Mouse (Mus musculus) hindbrain, postnatal 0 days (tissue): ENCODE results near the gene Enc1. TPM values are rescaled to one million over a fixed set of nuclear protein-coding genes. Genes with fewer than 3 reads are reported as not detected.

Source experiments
- ATAC-seq: fragments of 200-750 bp; cut with Nextera tagmentation; 2 replicates; pipeline ENCODE4 v1.8.0; 2017; ENCODE audit warnings: mild to moderate bottlenecking, moderate TSS enrichment, moderate library complexity
- DNase-seq: peaks from one replicate; pipeline ENCODE4 v3.0.0-alpha.2; 2015; ENCODE audit warnings: low spot score
- H3K27ac ChIP-seq: fragments of 300-500 bp; sonication (generic); 2 replicates; pipeline ENCODE4 v1.5.1; 2014; ENCODE audit warnings: mild to moderate bottlenecking
- H3K27me3 ChIP-seq: fragments of 300-500 bp; sonication (generic); 2 replicates; pipeline ENCODE4 v1.6.1; 2014; ENCODE audit warnings: low read length, mixed read lengths; ENCODE audit not compliant: insufficient read depth
- H3K36me3 ChIP-seq: fragments of 300-500 bp; sonication (generic); 2 replicates; pipeline ENCODE4 v1.6.1; 2014; ENCODE audit warnings: low read length, mixed read lengths; ENCODE audit not compliant: insufficient read depth
- H3K4me1 ChIP-seq: fragments of 300-500 bp; sonication (generic); 2 replicates; pipeline ENCODE4 v1.6.1; 2014; ENCODE audit warnings: antibody characterized with exemption, low read length, mixed read lengths; ENCODE audit not compliant: insufficient read depth
- H3K4me2 ChIP-seq: fragments of 300-500 bp; sonication (generic); 2 replicates; pipeline ENCODE4 v1.6.1; 2014; ENCODE audit warnings: low read depth, mild to moderate bottlenecking, low read length, moderate library complexity, mixed read lengths
- H3K4me3 ChIP-seq: fragments of 300-500 bp; sonication (generic); 2 replicates; pipeline ENCODE4 v1.5.1; 2014; ENCODE audit warnings: low read length
- H3K9ac ChIP-seq: fragments of 300-500 bp; sonication (generic); replicated peaks from 2 replicates; pipeline ENCODE4 v1.6.1; 2014; ENCODE audit warnings: mild to moderate bottlenecking, low read length, moderate library complexity, mixed read lengths
- H3K9me3 ChIP-seq: fragments of 300-500 bp; sonication (generic); 2 replicates; pipeline ENCODE4 v1.6.1; 2016; ENCODE audit warnings: low read length, mixed read lengths
- CTCF ChIP-seq: IDR thresholded peaks from 2 replicates; pipeline ENCODE4 v1.5.1; 2016; ENCODE audit warnings: antibody characterized with exemption, control low read depth, low read depth
- WGBS: fragments of 180-500 bp; shearing (Covaris S2); extraction: QIAGEN DNeasy Blood & Tissue Kit; methylation state at CpG from one replicate; pipeline ENCODE4 v1.1.7; 2014; 5-methylcytosine and 5-hydroxymethylcytosine counted together
- polyA plus RNA-seq: library from polyadenylated mRNA; unstranded; fragments of >200 nt; fragmentation: Nextera tagmentation; extraction: Ambion mirVana; gene quantifications from 2 replicates; pipeline ENCODE4 v1.2.1, GENCODE M21; 2015
- total RNA-seq: library from RNA; depleted of rRNA; stranded (reverse); fragments of >200 nt; gene quantifications from 2 replicates; pipeline ENCODE4 v1.2.3, GENCODE M21; 2014

Gene Enc1
- total and polyA plus RNA-seq, 2 experiments from 2014 or later = 33.3 to 179 TPM

- H3K4me1 ChIP-seq = peaks cover 49% of the 10 kb centered on the region
- no peak for TF ChIP-seq CTCF
- DNase-seq = no peak
- H3K9me3 ChIP-seq = no peaks in the 10 kb centered on the region
- peak overlapping the region; percentile 97 for H3K4me2 ChIP-seq
- peak overlapping the region; percentile 45; the same call in 1 of the 2 replicates for H3K27ac ChIP-seq
- H3K36me3 ChIP-seq = peaks cover 15% of the 10 kb centered on the region; the same call in 1 of the 2 replicates
- H3K9ac ChIP-seq = peak overlapping the region; percentile 31; the same call in 1 of the 2 replicates
- no peak for ATAC-seq
- no peaks in the 10 kb centered on the region for H3K27me3 ChIP-seq
- H3K4me3 ChIP-seq = 0 out of 2 replicates have a peak overlapping the region, but pooled peaks have one; percentile 7
- 42% methylated on average over 5 of the region's 5 CpGs for WGBS
Measured at GRCm38 (mm10) chr13:97249507-97250078, 8.7 kb downstream of the Enc1 start.

- H3K4me1 ChIP-seq = peaks cover 44% of the 10 kb centered on the region
- H3K4me2 ChIP-seq = peak overlapping the region; percentile 97; the same call in 1 of the 2 replicates
- H3K27ac ChIP-seq = peak overlapping the region; percentile 45
- peaks cover 15% of the 10 kb centered on the region; the same call in 1 of the 2 replicates for H3K36me3 ChIP-seq
- WGBS = 27% methylated on average over 5 of the region's 5 CpGs
- H3K27me3 ChIP-seq = no peaks in the 10 kb centered on the region
- no peak for TF ChIP-seq CTCF
- DNase-seq = peak; percentile 23
- H3K4me3 ChIP-seq = no peak overlapping the region
- no peak overlapping the region for H3K9ac ChIP-seq
- no peak for ATAC-seq
- no peaks in the 10 kb centered on the region for H3K9me3 ChIP-seq
Measured at GRCm38 (mm10) chr13:97250148-97250547, 9.2 kb downstream of the Enc1 start.

- WGBS = 28% methylated on average over 20 of the region's 20 CpGs
- Histone ChIP-seq H3K27ac (peak overlapping the region; percentile 48; the same call in 1 of the 2 replicates), H3K9me3 (no peaks in the 10 kb centered on the region), H3K27me3 (no peaks in the 10 kb centered on the region), H3K4me3 (no peak overlapping the region), H3K9ac (no peak overlapping the region), H3K4me2 (0 out of 2 replicates have a peak overlapping the region, but pooled peaks have one; percentile 3), H3K36me3 (peaks cover 9% of the 10 kb centered on the region; the same call in 1 of the 2 replicates), H3K4me1 (peaks cover 43% of the 10 kb centered on the region)
- no peak for TF ChIP-seq CTCF
- ATAC-seq (peak; percentile 37; the same call in 1 of the 2 replicates), DNase-seq (peak; percentile 72)
Measured at GRCm38 (mm10) chr13:97250551-97251380, 9.9 kb downstream of the Enc1 start.

- peaks cover 41% of the 10 kb centered on the region for H3K4me1 ChIP-seq
- H3K4me2 ChIP-seq = no peak overlapping the region
- DNase-seq = no peak
- H3K9ac ChIP-seq = no peak overlapping the region
- H3K4me3 ChIP-seq = no peak overlapping the region
- H3K27me3 ChIP-seq = no peaks in the 10 kb centered on the region
- peaks cover 5% of the 10 kb centered on the region; the same call in 1 of the 2 replicates for H3K36me3 ChIP-seq
- H3K27ac ChIP-seq = 0 out of 2 replicates have a peak overlapping the region, but pooled peaks have one; percentile 21
- WGBS = 37% methylated on average over 7 of the region's 7 CpGs
- no peak for ATAC-seq
- TF ChIP-seq CTCF = no peak
- H3K9me3 ChIP-seq = no peaks in the 10 kb centered on the region
Measured at GRCm38 (mm10) chr13:97251736-97252135, 10.8 kb downstream of the Enc1 start.

GRCm38 (mm10) chr13:97252469-97252868 lies 11.6 kb downstream of the Enc1 start:
- peak; percentile 41; the same call in 1 of the 2 replicates for ATAC-seq
- H3K4me1 ChIP-seq = peaks cover 45% of the 10 kb centered on the region
- WGBS = 15% methylated on average over 7 of the region's 7 CpGs
- H3K9me3 ChIP-seq = no peaks in the 10 kb centered on the region
- H3K9ac ChIP-seq = no peak overlapping the region
- peak overlapping the region; percentile 21; the same call in 1 of the 2 replicates for H3K27ac ChIP-seq
- H3K36me3 ChIP-seq = peaks cover 5% of the 10 kb centered on the region; the same call in 1 of the 2 replicates
- peak; percentile 72 for DNase-seq
- TF ChIP-seq CTCF = no peak
- no peak overlapping the region for H3K4me2 ChIP-seq
- H3K4me3 ChIP-seq = no peak overlapping the region
- no peaks in the 10 kb centered on the region for H3K27me3 ChIP-seq

GRCm38 (mm10) chr13:97253418-97253981 lies 12.6 kb downstream of the Enc1 start:
- ATAC-seq = peak; percentile 73
- peak; percentile 70 for DNase-seq
- Histone ChIP-seq H3K4me2 (no peak overlapping the region), H3K4me1 (peaks cover 40% of the 10 kb centered on the region), H3K36me3 (no peaks in the 10 kb centered on the region; the same call in 1 of the 2 replicates), H3K4me3 (no peak overlapping the region), H3K27ac (peak overlapping the region; percentile 8), H3K27me3 (no peaks in the 10 kb centered on the region), H3K9me3 (no peaks in the 10 kb centered on the region), H3K9ac (no peak overlapping the region)
- WGBS = 47% methylated on average over 6 of the region's 6 CpGs
- TF ChIP-seq CTCF = peak; percentile 16
